Mouse (Mus musculus) CH12.LX (cell line): Measurements from ENCODE around the gene 1700016K19Rik.

Experiments used
- CTCF ChIP-seq, 2 experiments: IDR thresholded peaks in 1 of 2; conservative IDR thresholded peaks in 1 of 2; 2 replicates each; pipeline ENCODE4 v1.5.1; 2011 to 2012; ENCODE audit warnings: low read depth in 2 of 2, low read length in 2 of 2, improper control_type of control experiment in 1 of 2, inconsistent platforms in 1 of 2, mild to moderate bottlenecking in 1 of 2, moderate library complexity in 1 of 2
- ETS1 ChIP-seq: conservative IDR thresholded peaks from 2 replicates; pipeline ENCODE4 v1.6.1; 2012; ENCODE audit warnings: low read depth, mild to moderate bottlenecking, inconsistent platforms, low read length, improper control_type of control experiment, moderate library complexity
- MAFK ChIP-seq: IDR thresholded peaks from 2 replicates; pipeline ENCODE4 v1.6.1; 2011; ENCODE audit warnings: low read length, improper control_type of control experiment; ENCODE audit not compliant: insufficient replicate concordance
- MAZ ChIP-seq: IDR thresholded peaks from 2 replicates; pipeline ENCODE4 v1.6.1; 2012; ENCODE audit warnings: low read depth, mild to moderate bottlenecking, inconsistent platforms, low read length, improper control_type of control experiment, moderate library complexity
- MEF2A ChIP-seq: IDR thresholded peaks from 2 replicates; pipeline ENCODE4 v1.6.1; 2014; ENCODE audit warnings: low read depth, mild to moderate bottlenecking, inconsistent platforms, low read length, improper control_type of control experiment, borderline replicate concordance
- NRF1 ChIP-seq: IDR thresholded peaks from 2 replicates; pipeline ENCODE4 v1.6.1; 2014; ENCODE audit warnings: low read depth, mild to moderate bottlenecking, inconsistent platforms, low read length, improper control_type of control experiment, moderate library complexity
- PAX5 ChIP-seq: IDR thresholded peaks from 2 replicates; pipeline ENCODE4 v1.6.1; 2012; ENCODE audit warnings: low read length, inconsistent platforms, mixed read lengths
- SIN3A ChIP-seq: IDR thresholded peaks from 2 replicates; pipeline ENCODE4 v1.6.1; 2012; ENCODE audit warnings: low read length, improper control_type of control experiment, inconsistent platforms
- TCF12 ChIP-seq: IDR thresholded peaks from 2 replicates; pipeline ENCODE4 v1.6.1; 2014; ENCODE audit warnings: low read depth, mild to moderate bottlenecking, inconsistent platforms, low read length, improper control_type of control experiment
- ZC3H11A ChIP-seq: IDR thresholded peaks from 2 replicates; pipeline ENCODE4 v1.6.1; 2012; ENCODE audit warnings: low read depth, mild to moderate bottlenecking, inconsistent platforms, low read length, improper control_type of control experiment

- no peak for TF ChIP-seq MAFK
- TF ChIP-seq CTCF (conservative IDR thresholded peaks at IDR 0.05 in 1 of 2, IDR thresholded peaks at IDR 0.05 in 1 of 2; ENCODE audit: low read depth in 2 of 2, low read length in 2 of 2): peak in 1 of 2 experiments; percentile 20; a peak in 1 of 4 replicates
- no peak for TF ChIP-seq MEF2A
- TF ChIP-seq PAX5: no peak
- TF ChIP-seq NRF1: no peak
- TF ChIP-seq TCF12: no peak
- TF ChIP-seq SIN3A: no peak
- no peak for TF ChIP-seq ZC3H11A
- TF ChIP-seq ETS1: no peak
- TF ChIP-seq MAZ: no peak
These were observed 7.8 kb upstream of the 1700016K19Rik start for GRCm38 (mm10) chr11:75991911-75992310.
